Mouse (Mus musculus) forebrain, embryonic 14.5 days (tissue): ENCODE measurements around the gene AI467606. TPM values are rescaled to one million over a fixed set of nuclear protein-coding genes. Genes with fewer than 3 reads are reported as not detected.

Source experiments
- ATAC-seq: fragments of 200-750 bp; cut with Nextera tagmentation; 2 replicates; pipeline ENCODE4 v1.8.0; 2017; ENCODE audit warnings: mild to moderate bottlenecking, moderate library complexity
- DNase-seq: peaks from one replicate; pipeline ENCODE4 v3.0.0-alpha.2; 2015; ENCODE audit warnings: low spot score
- H3K27ac ChIP-seq: fragments of 300-500 bp; sonication (generic); 2 replicates; pipeline ENCODE4 v1.5.1; 2014; ENCODE audit warnings: low read depth, mild to moderate bottlenecking, control low read depth, low read length, moderate library complexity
- H3K27me3 ChIP-seq: fragments of 300-500 bp; sonication (generic); replicated peaks from 2 replicates; pipeline ENCODE4 v1.6.1; 2014; ENCODE audit warnings: low read length, control low read depth, mixed read lengths; ENCODE audit not compliant: control insufficient read depth, insufficient read depth
- H3K36me3 ChIP-seq: fragments of 300-500 bp; sonication (generic); 2 replicates; pipeline ENCODE4 v1.6.1; 2014; ENCODE audit warnings: low read length, control low read depth; ENCODE audit not compliant: control insufficient read depth, insufficient read depth
- H3K4me1 ChIP-seq: fragments of 300-500 bp; sonication (generic); 2 replicates; pipeline ENCODE4 v1.6.1; 2014; ENCODE audit warnings: antibody characterized with exemption, low read length, control low read depth; ENCODE audit not compliant: control insufficient read depth, insufficient read depth
- H3K4me2 ChIP-seq: fragments of 300-500 bp; sonication (generic); 2 replicates; pipeline ENCODE4 v1.6.1; 2014; ENCODE audit warnings: mild to moderate bottlenecking, control low read depth, low read length
- H3K4me3 ChIP-seq: fragments of 300-500 bp; sonication (generic); 2 replicates; pipeline ENCODE4 v1.5.1; 2014; ENCODE audit warnings: low read depth, low read length, control low read depth
- H3K9ac ChIP-seq: fragments of 300-500 bp; sonication (generic); 2 replicates; pipeline ENCODE4 v1.6.1; 2014; ENCODE audit warnings: mild to moderate bottlenecking, low read length, control low read depth, moderate library complexity
- H3K9me3 ChIP-seq: fragments of 300-500 bp; sonication (generic); replicated peaks from 2 replicates; pipeline ENCODE4 v1.6.1; 2016; ENCODE audit warnings: low read length, control low read depth, mixed read lengths; ENCODE audit not compliant: control insufficient read depth
- WGBS: fragments of 180-500 bp; shearing (Covaris S2); extraction: QIAGEN DNeasy Blood & Tissue Kit; methylation state at CpG from one replicate; pipeline ENCODE4 v1.1.7; 2014; 5-methylcytosine and 5-hydroxymethylcytosine counted together
- polyA plus RNA-seq: library from polyadenylated mRNA; unstranded; fragments of >200 nt; fragmentation: Nextera tagmentation; extraction: Ambion mirVana; gene quantifications from 2 replicates; pipeline ENCODE4 v1.2.1, GENCODE M21; 2014

AI467606 gene
- polyA plus RNA-seq, 1 experiment from 2014 or later: 1.5 TPM

GRCm38 (mm10) chr7:127133125-127133524 is 42.0 kb downstream of the AI467606 start:
- 63% methylated on average over 5 of the region's 5 CpGs for WGBS
- no peak for DNase-seq
- ATAC-seq: no peak

GRCm38 (mm10) chr7:127134821-127135447 is 43.8 kb downstream of the AI467606 start:
- no peak for DNase-seq

More at GRCm38 (mm10) chr7:127133125-127133524, 42.0 kb downstream of the AI467606 start:
- no peaks in the 10 kb centered on the region for H3K36me3 ChIP-seq
- H3K4me1 ChIP-seq: no peaks in the 10 kb centered on the region
- no peaks in the 10 kb centered on the region for H3K9me3 ChIP-seq
- H3K4me2 ChIP-seq: no peak overlapping the region
- H3K27me3 ChIP-seq: no peaks in the 10 kb centered on the region
- H3K27ac ChIP-seq: no peak overlapping the region
- H3K4me3 ChIP-seq: no peak overlapping the region
- no peak overlapping the region for H3K9ac ChIP-seq

GRCm38 (mm10) chr7:127136181-127137071 is 45.3 kb downstream of the AI467606 start:
- 87% methylated on average over 22 of the region's 22 CpGs for WGBS
- H3K27me3 ChIP-seq: no peaks in the 10 kb centered on the region

More at GRCm38 (mm10) chr7:127134821-127135447, 43.8 kb downstream of the AI467606 start:
- H3K9ac ChIP-seq: no peak overlapping the region
- no peaks in the 10 kb centered on the region for H3K27me3 ChIP-seq
- H3K4me1 ChIP-seq: no peaks in the 10 kb centered on the region
- 89% methylated on average over 11 of the region's 11 CpGs for whole genome bisulfite sequencing
- no peak overlapping the region for H3K27ac ChIP-seq
- H3K4me2 ChIP-seq: no peak overlapping the region
- H3K36me3 ChIP-seq: no peaks in the 10 kb centered on the region
- H3K9me3 ChIP-seq: no peaks in the 10 kb centered on the region
- ATAC-seq: no peak
- H3K4me3 ChIP-seq: no peak overlapping the region

GRCm38 (mm10) chr7:127137262-127138017 is 46.3 kb downstream of the AI467606 start, which contains the start of gene Spn:
TSS of gene Spn (minus strand) at chr7:127137823.
- no peak within 1 kb of the TSS for H3K9ac ChIP-seq
- no peak for ATAC-seq
- no peak within 1 kb of the TSS for H3K4me3 ChIP-seq
- H3K27ac ChIP-seq: no peak within 1 kb of the TSS
- H3K36me3 ChIP-seq: no peaks in the 10 kb centered on the region
- no peak for DNase-seq
- WGBS: 65% methylated on average over 9 of the region's 9 CpGs
- H3K4me1 ChIP-seq: no peaks in the 10 kb centered on the region
- H3K9me3 ChIP-seq: no peaks in the 10 kb centered on the region
- H3K27me3 ChIP-seq: no peaks in the 10 kb centered on the region
- no peak within 1 kb of the TSS for H3K4me2 ChIP-seq

More at GRCm38 (mm10) chr7:127136181-127137071, 45.3 kb downstream of the AI467606 start:
- H3K4me2 ChIP-seq: no peak overlapping the region
- H3K4me1 ChIP-seq: no peaks in the 10 kb centered on the region
- H3K36me3 ChIP-seq: no peaks in the 10 kb centered on the region
- no peak overlapping the region for H3K27ac ChIP-seq
- no peak overlapping the region for H3K4me3 ChIP-seq
- no peaks in the 10 kb centered on the region for H3K9me3 ChIP-seq
- DNase-seq: no peak
- ATAC-seq: no peak
- H3K9ac ChIP-seq: no peak overlapping the region

GRCm38 (mm10) chr7:127139100-127139499 is 47.9 kb downstream of the AI467606 start:
- no peaks in the 10 kb centered on the region for H3K36me3 ChIP-seq
- H3K9ac ChIP-seq: no peak overlapping the region
- ATAC-seq (no peak), DNase-seq (no peak)
- no peak overlapping the region for H3K4me3 ChIP-seq
- H3K9me3 ChIP-seq: no peaks in the 10 kb centered on the region
- H3K4me1 ChIP-seq: no peaks in the 10 kb centered on the region
- H3K4me2 ChIP-seq: no peak overlapping the region
- H3K27ac ChIP-seq: no peak overlapping the region
- 92% methylated on average over 7 of the region's 7 CpGs for WGBS
- no peaks in the 10 kb centered on the region for H3K27me3 ChIP-seq

- Histone ChIP-seq H3K9me3 (no peaks in the 10 kb centered on the region), H3K4me3 (no peak overlapping the region), H3K27ac (no peak overlapping the region), H3K4me2 (no peak overlapping the region), H3K27me3 (no peaks in the 10 kb centered on the region), H3K4me1 (no peaks in the 10 kb centered on the region), H3K9ac (no peak overlapping the region), H3K36me3 (no peaks in the 10 kb centered on the region)
- DNase-seq: no peak
- no peak for ATAC-seq
- WGBS: 51% methylated on average over 5 of the region's 5 CpGs
Measured at GRCm38 (mm10) chr7:127139562-127139961, 48.4 kb downstream of the AI467606 start.

- H3K9me3 ChIP-seq: no peaks in the 10 kb centered on the region
- WGBS: 66% methylated on average over 7 of the region's 7 CpGs
- no peaks in the 10 kb centered on the region for H3K4me1 ChIP-seq
- no peaks in the 10 kb centered on the region for H3K27me3 ChIP-seq
- H3K4me2 ChIP-seq: no peak overlapping the region
- H3K4me3 ChIP-seq: no peak overlapping the region
- ATAC-seq (no peak), DNase-seq (no peak)
- H3K9ac ChIP-seq: no peak overlapping the region
- no peaks in the 10 kb centered on the region for H3K36me3 ChIP-seq
- H3K27ac ChIP-seq: no peak overlapping the region
Measured at GRCm38 (mm10) chr7:127140623-127141404, 49.7 kb downstream of the AI467606 start.

- DNase-seq: no peak
- Histone ChIP-seq H3K4me3 (no peak overlapping the region), H3K27ac (no peak overlapping the region), H3K36me3 (no peaks in the 10 kb centered on the region), H3K4me1 (no peaks in the 10 kb centered on the region), H3K4me2 (no peak overlapping the region), H3K9me3 (no peaks in the 10 kb centered on the region), H3K9ac (no peak overlapping the region), H3K27me3 (no peaks in the 10 kb centered on the region)
- WGBS: 35% methylated on average over 2 of the region's 2 CpGs
- ATAC-seq: no peak
Measured at GRCm38 (mm10) chr7:127142214-127142613, 51.1 kb downstream of the AI467606 start.
